Mouse (Mus musculus) embryonic facial prominence, embryonic 13.5 days (tissue): Measurements from ENCODE around the gene Hif1an. TPM values are rescaled to one million over a fixed set of nuclear protein-coding genes. Genes with fewer than 3 reads are reported as not detected.

Experiments
- ATAC-seq: fragments of 200-750 bp; cut with Nextera tagmentation; 2 replicates; pipeline ENCODE4 v1.8.0; 2017; ENCODE audit warnings: low read depth; ENCODE audit not compliant: insufficient number of reproducible peaks, insufficient read depth, low FRiP score, low TSS enrichment
- H3K27ac ChIP-seq: fragments of 300-500 bp; sonication (generic); 2 replicates; pipeline ENCODE4 v1.5.1; 2015; ENCODE audit warnings: moderate library complexity, mild to moderate bottlenecking, inconsistent platforms
- H3K27me3 ChIP-seq: fragments of 300-500 bp; sonication (generic); 2 replicates; pipeline ENCODE4 v1.6.1; 2015; ENCODE audit warnings: mild to moderate bottlenecking, inconsistent platforms
- H3K36me3 ChIP-seq: fragments of 300-500 bp; sonication (generic); 2 replicates; pipeline ENCODE4 v1.6.1; 2015; ENCODE audit warnings: mild to moderate bottlenecking, inconsistent platforms
- H3K4me1 ChIP-seq: fragments of 300-500 bp; sonication (generic); 2 replicates; pipeline ENCODE4 v1.6.1; 2015; ENCODE audit warnings: inconsistent platforms
- H3K4me2 ChIP-seq: fragments of 300-500 bp; sonication (generic); 2 replicates; pipeline ENCODE4 v1.6.1; 2015; ENCODE audit warnings: moderate library complexity, mild to moderate bottlenecking, inconsistent platforms
- H3K4me3 ChIP-seq: fragments of 300-500 bp; sonication (generic); 2 replicates; pipeline ENCODE4 v1.5.1; 2015; ENCODE audit warnings: mild to moderate bottlenecking, inconsistent platforms
- H3K9ac ChIP-seq: fragments of 300-500 bp; sonication (generic); 2 replicates; pipeline ENCODE4 v1.6.1; 2015; ENCODE audit warnings: mild to moderate bottlenecking, inconsistent platforms
- H3K9me3 ChIP-seq: fragments of 300-500 bp; sonication (generic); 2 replicates; pipeline ENCODE4 v1.6.1; 2016; ENCODE audit warnings: inconsistent platforms
- WGBS: fragments of 180-500 bp; shearing (Covaris S2); methylation state at CpG from one replicate; pipeline ENCODE4 v1.1.7; 2015; ENCODE audit warnings: mixed read lengths; 5-methylcytosine and 5-hydroxymethylcytosine counted together
- polyA plus RNA-seq: library from polyadenylated mRNA; unstranded; fragments of >200 nt; fragmentation: Nextera tagmentation; extraction: Ambion mirVana; gene quantifications from 2 replicates; pipeline ENCODE4 v1.2.1, GENCODE M21; 2015

Hif1an gene
- polyA plus RNA-seq, 1 experiment from 2014 or later = 29.3 TPM

DNA sequence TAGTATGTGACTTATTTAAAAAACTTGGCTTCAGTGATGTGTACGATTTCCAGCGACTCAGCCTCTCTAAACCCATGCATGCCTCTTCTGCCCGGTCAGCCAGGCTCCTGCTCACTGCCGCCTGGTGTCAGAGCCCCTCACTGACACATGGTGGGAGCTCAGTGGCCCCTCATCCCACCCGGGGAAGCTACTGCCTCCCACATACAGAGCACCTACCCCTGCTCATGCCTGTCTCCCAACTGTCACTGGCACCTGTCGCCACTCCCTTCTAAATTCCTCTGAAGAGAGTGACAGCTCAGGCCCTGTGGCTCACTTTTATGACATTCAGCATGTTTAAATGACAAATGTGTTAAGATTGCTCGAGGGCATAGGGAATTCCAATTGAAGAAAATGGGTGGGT, 13.6 kb downstream of the Hif1an start:
- Histone ChIP-seq H3K4me1 (no peaks in the 10 kb centered on the region), H3K27ac (no peak overlapping the region), H3K4me3 (no peak overlapping the region), H3K9ac (no peak overlapping the region), H3K9me3 (no peaks in the 10 kb centered on the region), H3K27me3 (no peaks in the 10 kb centered on the region), H3K36me3 (peaks cover 62% of the 10 kb centered on the region), H3K4me2 (no peak overlapping the region)
- WGBS = 81% methylated on average over 7 of the region's 7 CpGs
- ATAC-seq = no peak

DNA sequence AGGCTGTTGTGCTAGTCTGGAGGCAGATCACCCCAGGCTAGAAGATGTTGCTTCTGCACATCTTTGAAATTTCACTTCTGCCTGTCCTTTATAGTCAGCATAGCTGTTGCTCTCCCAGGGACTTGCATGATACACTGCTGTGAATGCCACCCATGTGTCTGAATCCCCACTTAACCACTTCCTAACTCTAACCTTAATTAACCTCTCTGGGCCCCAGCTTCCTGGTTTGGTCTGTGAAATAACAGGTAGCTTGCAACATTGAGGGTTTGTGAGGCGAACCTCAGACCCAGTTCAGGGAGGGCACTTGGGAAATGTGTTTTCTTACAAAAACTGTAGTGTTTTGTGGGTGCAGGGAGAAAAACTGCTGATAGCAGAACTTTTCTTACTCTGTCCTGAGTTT, 15.4 kb downstream of the Hif1an start:
- WGBS = 63% methylated on average over 1 of the region's 1 CpGs
- no peak for ATAC-seq
- Histone ChIP-seq H3K4me2 (no peak overlapping the region), H3K9ac (no peak overlapping the region), H3K27ac (no peak overlapping the region), H3K27me3 (no peaks in the 10 kb centered on the region; the same call in 1 of the 2 replicates), H3K36me3 (peaks cover 44% of the 10 kb centered on the region), H3K4me3 (no peak overlapping the region), H3K4me1 (no peaks in the 10 kb centered on the region), H3K9me3 (no peaks in the 10 kb centered on the region)

DNA sequence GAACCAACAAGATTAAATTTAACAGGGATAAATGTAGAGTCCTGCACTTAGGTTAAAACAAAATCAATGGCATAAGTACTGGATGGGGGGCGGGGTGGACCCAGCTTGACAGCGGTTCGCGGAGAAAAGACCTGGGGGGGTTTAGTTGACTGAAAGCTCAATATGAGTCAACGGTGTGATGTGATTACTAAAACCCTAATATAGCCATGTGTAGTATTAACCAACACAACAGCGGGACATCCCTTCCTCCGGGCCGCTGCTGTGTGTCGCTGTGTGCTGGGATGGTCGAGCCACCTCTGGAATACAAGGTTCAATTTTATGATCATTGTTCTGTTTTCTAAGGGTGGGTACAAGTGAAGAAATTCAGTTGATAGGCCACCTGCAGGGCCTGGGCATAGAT, 19.5 kb downstream of the Hif1an start:
- WGBS = 83% methylated on average over 10 of the region's 10 CpGs
- H3K36me3 ChIP-seq = peaks cover 6% of the 10 kb centered on the region
- no peaks in the 10 kb centered on the region for H3K9me3 ChIP-seq
- H3K4me1 ChIP-seq = no peaks in the 10 kb centered on the region
- no peak overlapping the region for H3K9ac ChIP-seq
- peaks cover 37% of the 10 kb centered on the region for H3K27me3 ChIP-seq
- no peak overlapping the region for H3K4me2 ChIP-seq
- no peak overlapping the region for H3K4me3 ChIP-seq
- H3K27ac ChIP-seq = no peak overlapping the region
- no peak for ATAC-seq

DNA sequence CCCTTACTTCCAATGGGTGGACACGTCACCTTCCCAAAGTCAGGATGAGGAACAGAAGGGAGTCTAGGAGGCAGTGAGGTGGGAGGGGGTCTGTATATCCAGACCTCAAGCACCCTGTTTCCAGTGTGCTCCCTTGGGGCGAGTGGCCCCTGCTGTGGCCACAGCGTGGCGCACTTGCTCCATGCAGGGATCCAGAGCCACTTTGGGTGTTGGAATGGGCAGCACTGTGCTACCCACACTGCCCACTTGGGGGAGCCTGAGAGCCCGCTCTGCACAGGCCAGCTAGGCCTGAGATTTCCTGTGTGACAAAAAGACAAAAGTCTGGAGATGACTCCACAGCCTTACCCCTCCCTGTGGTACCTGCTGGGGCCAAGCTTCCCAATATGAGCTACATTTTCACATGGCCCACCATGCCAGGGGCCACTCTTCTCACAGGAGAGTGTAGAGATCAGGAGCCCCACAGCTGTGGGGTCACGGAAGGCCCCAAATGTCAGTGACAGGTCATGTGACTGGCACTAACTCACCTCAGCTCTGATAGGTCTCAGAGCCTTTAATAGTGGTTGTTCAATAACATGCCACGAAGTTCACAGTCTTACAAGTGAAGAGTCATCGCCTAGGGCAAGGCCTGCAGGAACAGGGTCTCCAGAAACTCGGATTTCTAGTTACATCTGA, 20.1 kb downstream of the Hif1an start:
- 32% methylated on average over 9 of the region's 9 CpGs for WGBS
- H3K36me3 ChIP-seq = 0 out of 2 replicates have a peak, but pooled peaks cover under 1% of the 10 kb centered on the region
- ATAC-seq = peak; percentile 60
- no peaks in the 10 kb centered on the region for H3K4me1 ChIP-seq
- H3K9ac ChIP-seq = no peak overlapping the region
- no peaks in the 10 kb centered on the region for H3K9me3 ChIP-seq
- H3K27ac ChIP-seq = no peak overlapping the region
- peaks cover 41% of the 10 kb centered on the region for H3K27me3 ChIP-seq
- no peak overlapping the region for H3K4me2 ChIP-seq
- H3K4me3 ChIP-seq = no peak overlapping the region

DNA sequence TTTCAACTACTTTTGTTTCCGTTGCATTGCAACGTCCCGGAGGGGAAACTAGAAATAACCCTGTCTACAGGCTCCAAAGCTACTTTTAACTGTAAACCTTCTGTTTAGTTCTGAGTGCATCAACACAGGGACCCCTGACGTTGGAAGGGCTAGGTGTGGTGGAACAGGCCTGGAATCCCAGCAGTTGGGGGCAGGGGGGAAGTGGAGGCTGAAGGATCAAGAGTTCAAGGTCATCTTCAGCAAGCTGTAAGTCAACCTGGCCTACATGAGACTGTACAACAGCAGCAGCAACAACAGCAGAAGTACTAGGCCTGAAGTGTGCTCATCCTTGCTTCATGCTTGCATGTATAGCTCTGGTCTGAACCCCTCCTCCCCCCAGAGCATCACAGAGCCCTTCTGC, 25.4 kb downstream of the Hif1an start:
- H3K36me3 ChIP-seq = no peaks in the 10 kb centered on the region
- H3K4me1 ChIP-seq = no peaks in the 10 kb centered on the region
- H3K4me3 ChIP-seq = no peak overlapping the region
- no peak overlapping the region for H3K9ac ChIP-seq
- WGBS = 42% methylated on average over 4 of the region's 4 CpGs
- no peaks in the 10 kb centered on the region for H3K9me3 ChIP-seq
- no peak for ATAC-seq
- H3K4me2 ChIP-seq = no peak overlapping the region
- H3K27me3 ChIP-seq = peaks cover 57% of the 10 kb centered on the region
- no peak overlapping the region for H3K27ac ChIP-seq

DNA sequence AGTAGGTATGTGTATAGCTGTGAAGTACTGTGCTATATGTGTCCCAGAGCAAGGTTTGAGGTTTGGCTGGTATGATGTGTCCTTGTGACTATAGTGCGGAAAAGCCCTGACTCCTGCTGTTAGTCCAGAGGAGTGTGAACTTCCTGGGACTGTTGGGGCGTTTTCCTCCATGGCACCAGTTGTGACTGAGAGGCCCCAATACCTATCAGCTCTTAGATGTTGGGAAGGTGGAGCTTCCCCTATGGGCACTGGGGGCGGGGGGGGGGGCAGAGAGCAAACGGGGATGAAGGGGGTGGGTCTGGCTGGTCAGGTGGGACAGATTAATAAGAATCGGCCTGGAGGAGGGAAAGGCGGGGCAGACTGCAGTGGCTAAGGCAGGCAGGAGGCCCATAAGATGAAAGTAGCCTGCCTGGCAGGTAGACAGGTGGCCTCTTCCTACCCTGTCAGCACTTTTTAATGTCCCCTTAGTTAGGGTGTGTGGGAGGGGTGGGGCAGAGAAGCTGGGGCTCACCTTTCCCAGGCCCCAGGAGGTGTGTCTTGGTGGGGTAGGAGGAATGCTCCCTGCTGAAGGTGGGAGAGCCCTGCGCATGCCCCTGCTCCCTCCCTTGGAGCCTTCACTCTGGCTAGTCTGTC, 27.1 kb downstream of the Hif1an start:
- 41% methylated on average over 7 of the region's 7 CpGs for WGBS
- no peak overlapping the region for H3K27ac ChIP-seq
- H3K36me3 ChIP-seq = no peaks in the 10 kb centered on the region
- H3K4me3 ChIP-seq = no peak overlapping the region
- H3K9me3 ChIP-seq = no peaks in the 10 kb centered on the region
- no peak overlapping the region for H3K4me2 ChIP-seq
- no peak for ATAC-seq
- H3K9ac ChIP-seq = no peak overlapping the region
- peaks cover 43% of the 10 kb centered on the region for H3K27me3 ChIP-seq
- H3K4me1 ChIP-seq = no peaks in the 10 kb centered on the region

DNA sequence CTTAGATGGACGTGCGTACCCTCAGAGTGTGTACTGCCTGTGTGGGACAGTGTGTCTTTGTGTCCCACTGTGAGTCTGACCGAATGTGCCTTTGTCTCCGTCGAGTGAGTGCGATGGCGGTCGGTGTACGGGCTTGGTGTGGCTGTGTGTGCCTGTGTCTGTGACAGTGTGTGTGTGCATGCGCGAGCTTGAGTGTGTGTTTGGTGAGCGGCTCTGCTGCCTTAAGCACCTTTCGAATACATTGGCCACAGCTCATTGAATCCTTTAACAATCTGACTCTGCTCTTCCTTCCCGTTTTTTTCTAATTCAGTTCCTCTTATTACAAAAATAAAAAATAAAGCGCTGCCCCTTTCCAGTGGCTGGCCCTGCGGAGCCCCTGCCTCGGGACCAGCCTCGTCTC, 28.3 kb downstream of the Hif1an start:
- no peak for ATAC-seq
- Histone ChIP-seq H3K9ac (no peak overlapping the region), H3K4me2 (no peak overlapping the region), H3K9me3 (no peaks in the 10 kb centered on the region), H3K4me3 (no peak overlapping the region), H3K36me3 (no peaks in the 10 kb centered on the region), H3K27ac (no peak overlapping the region), H3K4me1 (no peaks in the 10 kb centered on the region), H3K27me3 (peaks cover 31% of the 10 kb centered on the region)
- WGBS = 86% methylated on average over 18 of the region's 18 CpGs

DNA sequence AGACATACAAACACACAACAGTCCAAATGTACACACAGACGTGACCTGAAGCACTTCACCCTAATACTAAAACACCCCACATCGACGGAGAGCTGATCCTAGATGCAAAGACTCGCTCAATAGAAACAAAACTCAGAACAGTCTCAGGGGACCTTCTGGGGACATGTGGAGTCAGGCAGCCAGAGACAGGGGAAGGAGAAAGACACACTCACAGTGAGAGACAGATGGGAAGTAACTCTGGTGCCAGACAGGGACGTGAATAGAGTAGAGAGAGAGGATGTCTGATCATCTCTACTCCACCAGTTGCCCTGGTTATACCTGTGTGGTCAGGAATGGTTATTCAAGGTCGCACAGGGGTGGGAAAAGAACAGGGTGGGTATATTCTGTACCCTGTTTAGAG, 29.0 kb downstream of the Hif1an start:
- Histone ChIP-seq H3K27ac (no peak overlapping the region), H3K27me3 (peaks cover 30% of the 10 kb centered on the region), H3K4me2 (no peak overlapping the region), H3K36me3 (no peaks in the 10 kb centered on the region), H3K4me3 (no peak overlapping the region), H3K9ac (no peak overlapping the region), H3K4me1 (no peaks in the 10 kb centered on the region), H3K9me3 (no peaks in the 10 kb centered on the region)
- no peak for ATAC-seq
- 75% methylated on average over 6 of the region's 6 CpGs for WGBS

DNA sequence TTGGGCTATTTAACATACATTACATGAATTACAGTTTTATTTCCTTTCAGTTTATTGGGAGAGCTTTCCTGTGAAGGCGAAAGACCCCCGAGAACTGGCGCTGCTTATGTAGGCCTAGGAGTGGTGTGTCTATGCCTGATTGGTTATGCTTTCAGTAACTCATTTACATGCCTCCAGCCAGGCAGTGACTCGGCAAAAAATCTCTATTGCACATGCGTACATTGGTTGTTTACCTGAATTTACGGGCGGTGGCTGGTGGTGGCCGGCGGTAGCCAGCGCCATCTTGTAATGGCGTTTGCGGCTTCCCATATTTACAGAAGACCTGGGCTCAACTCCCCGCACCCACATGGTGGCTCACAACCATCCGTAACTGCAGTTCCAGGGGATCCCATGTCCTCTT, 31.5 kb downstream of the Hif1an start:
- no peaks in the 10 kb centered on the region for H3K9me3 ChIP-seq
- WGBS = 95% methylated on average over 14 of the region's 14 CpGs
- no peak for ATAC-seq

DNA sequence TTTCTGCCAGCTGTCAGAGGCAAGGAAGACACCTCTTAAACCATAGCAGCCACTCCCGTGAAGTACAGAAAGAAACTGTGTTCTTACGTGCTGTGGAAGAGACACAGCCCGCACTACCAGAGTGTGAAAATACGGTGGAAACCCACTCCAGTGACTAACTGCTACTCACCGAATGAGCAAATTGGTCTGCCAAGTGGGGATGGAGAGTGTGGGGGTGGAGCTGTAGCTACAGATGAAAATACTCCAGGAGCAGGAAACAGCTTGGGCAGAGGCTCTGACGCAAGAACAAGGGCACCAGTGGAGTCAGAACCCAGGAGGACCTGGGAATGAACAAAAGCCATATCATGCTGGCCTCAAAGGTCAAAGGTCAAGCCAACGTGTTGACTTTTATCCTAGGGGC, 55.5 kb downstream of the Hif1an start:
- Histone ChIP-seq H3K4me2 (no peak overlapping the region), H3K27ac (no peak overlapping the region), H3K36me3 (no peaks in the 10 kb centered on the region), H3K4me3 (no peak overlapping the region), H3K4me1 (no peaks in the 10 kb centered on the region), H3K9me3 (no peaks in the 10 kb centered on the region), H3K27me3 (0 out of 2 replicates have a peak, but pooled peaks cover under 1% of the 10 kb centered on the region), H3K9ac (no peak overlapping the region)
- ATAC-seq = no peak
- 50% methylated on average over 7 of the region's 7 CpGs for WGBS

More for the DNA sequence above, 31.5 kb downstream of the Hif1an start:
- Histone ChIP-seq H3K4me2 (no peak overlapping the region), H3K4me3 (no peak overlapping the region), H3K4me1 (no peaks in the 10 kb centered on the region), H3K9ac (no peak overlapping the region), H3K27me3 (peaks cover 17% of the 10 kb centered on the region; the same call in 1 of the 2 replicates), H3K36me3 (no peaks in the 10 kb centered on the region), H3K27ac (no peak overlapping the region)
